Mouse (Mus musculus): ENCODE data around the gene Rsph9.

- TF ChIP-seq POLR2AphosphoS5 (IDR thresholded peaks at IDR 0.05; ENCODE audit: insufficient replicate concordance, low read depth, low read length) = no peak
- TF ChIP-seq CTCF (IDR thresholded peaks at IDR 0.05; ENCODE audit: low read depth, low read length) = no peak
- TF ChIP-seq GATA1 (IDR thresholded peaks at IDR 0.05; ENCODE audit: borderline replicate concordance, low read length) = no peak
Observed at GRCm38 (mm10) chr17:46139872-46140271, 4.1 kb downstream of the Rsph9 start.

All from G1E (cell line).